Mouse (Mus musculus) embryonic facial prominence, embryonic 15.5 days (tissue): Measurements from ENCODE around the gene Nsf. TPM values are rescaled to one million over a fixed set of nuclear protein-coding genes. Genes with fewer than 3 reads are reported as not detected.
A peak's percentile ranks its signal among the peaks of the same experiment; 100 is the strongest.

ENCODE experiments used
- ATAC-seq: fragments of 200-750 bp; cut with Nextera tagmentation; 2 replicates; pipeline ENCODE4 v1.8.0; 2017; ENCODE audit warnings: low read depth, moderate TSS enrichment; ENCODE audit not compliant: insufficient number of reproducible peaks, low FRiP score, low TSS enrichment
- H3K27ac ChIP-seq: fragments of 300-500 bp; sonication (generic); replicated peaks from 2 replicates; pipeline ENCODE4 v1.5.1; 2015; ENCODE audit warnings: mild to moderate bottlenecking, inconsistent platforms
- H3K27me3 ChIP-seq: fragments of 300-500 bp; sonication (generic); 2 replicates; pipeline ENCODE4 v1.6.1; 2015; ENCODE audit warnings: inconsistent platforms
- H3K36me3 ChIP-seq: fragments of 300-500 bp; sonication (generic); 2 replicates; pipeline ENCODE4 v1.6.1; 2015; ENCODE audit warnings: mild to moderate bottlenecking, inconsistent platforms
- H3K4me1 ChIP-seq: fragments of 300-500 bp; sonication (generic); 2 replicates; pipeline ENCODE4 v1.6.1; 2015; ENCODE audit warnings: inconsistent platforms
- H3K4me2 ChIP-seq: fragments of 300-500 bp; sonication (generic); replicated peaks from 2 replicates; pipeline ENCODE4 v1.6.1; 2015; ENCODE audit warnings: mild to moderate bottlenecking, inconsistent platforms
- H3K4me3 ChIP-seq: fragments of 300-500 bp; sonication (generic); replicated peaks from 2 replicates; pipeline ENCODE4 v1.5.1; 2015; ENCODE audit warnings: mild to moderate bottlenecking, inconsistent platforms
- H3K9ac ChIP-seq: fragments of 300-500 bp; sonication (generic); 2 replicates; pipeline ENCODE4 v1.6.1; 2015; ENCODE audit warnings: inconsistent platforms
- H3K9me3 ChIP-seq: fragments of 300-500 bp; sonication (generic); replicated peaks from 2 replicates; pipeline ENCODE4 v1.6.1; 2016; ENCODE audit warnings: inconsistent platforms
- WGBS: fragments of 180-500 bp; shearing (Covaris S2); methylation state at CpG from one replicate; pipeline ENCODE4 v1.1.7; 2015; 5-methylcytosine and 5-hydroxymethylcytosine counted together
- polyA plus RNA-seq: library from polyadenylated mRNA; unstranded; fragments of >200 nt; fragmentation: Nextera tagmentation; extraction: Ambion mirVana; gene quantifications from 2 replicates; pipeline ENCODE4 v1.2.1, GENCODE M21; 2015

Nsf gene
- polyA plus RNA-seq, 1 experiment from 2014 or later = 51.4 TPM

DNA sequence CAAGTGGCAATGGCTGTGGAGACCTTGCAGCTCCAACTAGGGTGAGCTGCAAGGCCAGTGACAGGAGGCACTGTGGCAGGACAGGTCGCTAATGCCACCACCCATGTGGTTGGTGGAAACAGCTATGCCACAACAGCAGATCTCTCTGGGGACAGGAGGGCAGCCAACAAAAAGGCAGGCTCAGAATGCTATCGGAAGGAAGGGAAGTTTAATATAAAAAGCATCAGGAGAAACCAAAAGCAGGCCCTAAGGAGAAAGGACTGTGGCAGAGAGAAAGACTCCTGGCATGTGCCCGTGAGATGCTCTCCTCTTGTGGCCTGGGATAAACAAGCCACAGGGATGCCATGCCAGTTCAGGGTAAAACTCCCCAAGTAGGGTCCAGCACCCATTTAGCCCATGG is 122.1 kb downstream of the Nsf start:
- no peaks in the 10 kb centered on the region for H3K36me3 ChIP-seq
- H3K27me3 ChIP-seq = no peaks in the 10 kb centered on the region
- no peak overlapping the region for H3K27ac ChIP-seq
- WGBS = 85% methylated on average over 3 of the region's 3 CpGs
- no peaks in the 10 kb centered on the region for H3K9me3 ChIP-seq
- H3K4me3 ChIP-seq = no peak overlapping the region
- no peak for ATAC-seq
- H3K4me1 ChIP-seq = no peaks in the 10 kb centered on the region
- H3K9ac ChIP-seq = no peak overlapping the region
- no peak overlapping the region for H3K4me2 ChIP-seq

DNA sequence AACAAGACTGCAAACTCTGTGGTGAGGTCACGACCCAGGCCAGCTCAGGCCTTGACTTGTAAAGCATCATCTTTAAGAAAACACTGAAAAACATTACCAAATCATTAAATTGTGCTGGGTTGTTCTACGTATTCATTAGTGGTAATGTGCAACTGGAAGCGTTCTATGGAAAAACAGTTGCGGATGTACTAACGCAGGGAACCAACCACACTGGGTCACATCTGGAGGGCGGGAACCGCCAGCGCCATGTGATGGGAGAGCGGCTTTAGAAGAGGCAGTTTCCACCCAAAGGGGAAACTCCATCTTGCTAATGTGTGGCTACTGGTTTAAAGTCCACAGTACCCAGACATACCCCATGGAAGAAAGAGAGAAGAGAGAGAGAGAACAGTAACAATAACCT is 123.4 kb downstream of the Nsf start:
- Histone ChIP-seq H3K4me2 (no peak overlapping the region), H3K4me1 (no peaks in the 10 kb centered on the region), H3K9ac (no peak overlapping the region), H3K36me3 (peaks cover 5% of the 10 kb centered on the region), H3K4me3 (no peak overlapping the region), H3K27me3 (no peaks in the 10 kb centered on the region), H3K27ac (no peak overlapping the region), H3K9me3 (no peaks in the 10 kb centered on the region)
- 83% methylated on average over 9 of the region's 9 CpGs for WGBS
- ATAC-seq = no peak; the same call in 1 of the 2 replicates

GRCm38 (mm10) chr11:103829956-103830355 is 123.9 kb downstream of the Nsf start:
- H3K36me3 ChIP-seq = peaks cover 5% of the 10 kb centered on the region
- H3K27me3 ChIP-seq = no peaks in the 10 kb centered on the region
- 69% methylated on average over 4 of the region's 4 CpGs for WGBS
- H3K27ac ChIP-seq = no peak overlapping the region
- H3K9me3 ChIP-seq = no peaks in the 10 kb centered on the region
- H3K4me2 ChIP-seq = no peak overlapping the region
- no peak for ATAC-seq
- no peak overlapping the region for H3K9ac ChIP-seq
- H3K4me3 ChIP-seq = no peak overlapping the region
- H3K4me1 ChIP-seq = no peaks in the 10 kb centered on the region

DNA sequence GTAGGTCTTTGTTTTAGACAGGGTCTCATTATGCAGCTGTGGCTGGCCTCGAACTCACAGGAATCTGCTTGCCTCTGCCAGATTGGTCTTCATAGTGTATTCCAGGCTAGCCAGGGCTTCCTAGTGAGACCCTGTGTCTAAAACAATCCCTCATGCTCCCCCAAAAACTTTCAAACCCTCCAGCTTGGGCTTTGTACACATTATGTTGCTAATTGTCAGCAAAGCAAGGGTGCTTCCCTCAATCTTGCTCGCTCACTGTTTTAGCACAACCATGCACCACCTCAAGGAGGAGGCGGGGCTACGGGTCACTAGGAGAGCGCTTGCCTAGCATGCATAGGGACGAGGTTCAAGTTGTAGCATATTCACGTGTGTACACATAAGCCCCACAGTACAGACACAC is 125.0 kb downstream of the Nsf start:
- Histone ChIP-seq H3K9ac (no peak overlapping the region), H3K36me3 (peaks cover 5% of the 10 kb centered on the region), H3K4me1 (no peaks in the 10 kb centered on the region), H3K9me3 (no peaks in the 10 kb centered on the region), H3K4me2 (no peak overlapping the region), H3K27me3 (no peaks in the 10 kb centered on the region), H3K27ac (no peak overlapping the region), H3K4me3 (no peak overlapping the region)
- WGBS = 80% methylated on average over 7 of the region's 7 CpGs
- ATAC-seq = no peak

DNA sequence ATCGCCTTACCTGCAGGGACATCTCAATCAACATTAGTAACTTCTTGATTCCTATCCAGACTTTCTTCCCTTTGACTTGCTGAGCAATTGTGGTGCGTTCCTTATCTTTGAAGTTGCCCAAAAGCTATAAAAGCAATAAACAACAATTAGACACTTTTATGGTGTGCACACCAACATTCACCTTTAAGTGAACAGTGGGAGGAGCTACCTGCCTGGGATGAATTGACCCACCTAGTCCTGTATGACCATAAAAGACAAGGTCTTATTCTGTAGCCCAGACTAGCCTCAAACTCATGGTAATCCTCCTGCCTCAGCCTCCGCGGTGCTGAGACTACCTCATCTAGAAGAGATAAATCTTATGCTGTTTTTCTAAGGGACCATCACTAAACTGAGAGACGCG is 126.7 kb downstream of the Nsf start:
- no peaks in the 10 kb centered on the region for H3K4me1 ChIP-seq
- H3K36me3 ChIP-seq = peaks cover 15% of the 10 kb centered on the region
- no peaks in the 10 kb centered on the region for H3K9me3 ChIP-seq
- H3K4me3 ChIP-seq = no peak overlapping the region
- ATAC-seq = no peak
- no peak overlapping the region for H3K9ac ChIP-seq
- no peak overlapping the region for H3K4me2 ChIP-seq
- no peak overlapping the region for H3K27ac ChIP-seq
- 88% methylated on average over 6 of the region's 6 CpGs for WGBS
- H3K27me3 ChIP-seq = no peaks in the 10 kb centered on the region

DNA sequence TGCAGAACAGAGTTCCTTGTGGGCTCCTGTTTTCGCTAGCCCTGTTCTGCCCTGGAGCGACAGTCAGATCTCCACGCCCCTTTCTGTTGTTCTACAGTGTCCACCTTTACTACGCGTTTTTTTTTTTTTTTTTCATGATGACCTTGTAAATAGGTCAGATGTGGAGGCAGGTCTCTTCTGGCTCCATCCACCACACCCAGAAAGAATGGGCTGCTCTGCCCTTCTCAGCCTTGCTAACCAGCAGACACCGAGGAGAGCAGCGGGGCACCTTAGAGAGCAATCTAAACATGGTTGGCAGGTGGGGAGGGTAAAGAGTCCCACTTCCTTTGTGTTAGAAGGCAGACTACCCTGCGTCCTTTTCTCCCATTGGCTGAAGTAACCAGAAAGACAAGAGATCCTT is 137.1 kb downstream of the Nsf start:
- Histone ChIP-seq H3K4me1 (no peaks in the 10 kb centered on the region), H3K27me3 (peaks cover 24% of the 10 kb centered on the region), H3K27ac (no peak overlapping the region), H3K4me2 (no peak overlapping the region), H3K9ac (no peak overlapping the region), H3K36me3 (0 out of 2 replicates have a peak, but pooled peaks cover 4% of the 10 kb centered on the region), H3K4me3 (no peak overlapping the region), H3K9me3 (no peaks in the 10 kb centered on the region)
- no peak for ATAC-seq
- WGBS = 77% methylated on average over 8 of the region's 8 CpGs

DNA sequence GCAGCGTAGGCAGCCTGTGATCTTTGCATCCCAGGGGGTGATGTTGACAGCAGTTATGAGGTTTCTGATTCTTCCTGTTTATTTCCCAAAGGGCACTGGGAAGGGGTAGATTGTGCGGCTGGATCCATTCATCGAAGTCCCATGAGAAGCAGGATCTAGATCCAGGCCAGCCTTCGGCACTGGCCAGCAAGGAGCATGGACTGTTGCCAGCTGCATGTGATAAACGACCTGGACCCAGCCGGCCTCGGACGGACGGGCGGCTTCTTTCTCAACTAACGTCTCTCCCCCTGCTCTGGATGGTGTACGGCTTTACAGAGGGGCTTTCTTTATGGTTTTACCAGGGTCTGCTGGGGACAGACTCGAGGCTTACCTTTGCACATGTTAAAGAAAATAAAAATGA is 137.9 kb downstream of the Nsf start:
- Histone ChIP-seq H3K9ac (no peak overlapping the region), H3K4me3 (no peak overlapping the region), H3K27ac (no peak overlapping the region), H3K27me3 (peaks cover 32% of the 10 kb centered on the region), H3K36me3 (no peaks in the 10 kb centered on the region), H3K4me2 (no peak overlapping the region), H3K9me3 (no peaks in the 10 kb centered on the region), H3K4me1 (no peaks in the 10 kb centered on the region)
- no peak for ATAC-seq
- 74% methylated on average over 13 of the region's 13 CpGs for WGBS

DNA sequence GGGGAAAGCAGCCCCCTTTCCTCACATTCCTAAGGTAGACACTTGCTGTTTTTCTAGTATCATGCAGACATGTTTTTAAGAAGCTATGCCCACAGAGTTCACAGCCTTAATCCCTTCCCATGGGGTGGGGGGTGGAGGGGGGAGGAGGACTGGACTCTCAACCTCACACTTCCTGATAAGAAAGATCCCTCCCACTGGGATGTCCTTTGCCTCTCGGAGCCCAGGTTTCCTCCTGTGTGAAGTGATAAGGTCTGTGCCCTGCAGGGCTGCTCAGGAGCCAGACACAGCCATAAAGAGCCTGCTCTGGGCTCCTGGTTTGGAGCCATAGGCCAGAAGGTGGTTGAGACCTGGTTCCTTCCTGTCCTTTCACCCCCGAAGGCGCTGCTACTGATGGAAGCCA is 139.0 kb downstream of the Nsf start:
- WGBS = 57% methylated on average over 3 of the region's 3 CpGs

GRCm38 (mm10) chr11:103811246-103811645 is 142.6 kb downstream of the Nsf start:
- H3K27ac ChIP-seq = no peak overlapping the region
- H3K27me3 ChIP-seq = peaks cover 76% of the 10 kb centered on the region

More for the DNA sequence above, 139.0 kb downstream of the Nsf start:
- Histone ChIP-seq H3K9ac (no peak overlapping the region), H3K36me3 (no peaks in the 10 kb centered on the region), H3K27ac (no peak overlapping the region), H3K9me3 (no peaks in the 10 kb centered on the region), H3K4me3 (no peak overlapping the region), H3K27me3 (peaks cover 44% of the 10 kb centered on the region), H3K4me1 (peaks cover 12% of the 10 kb centered on the region), H3K4me2 (no peak overlapping the region)
- ATAC-seq = no peak

DNA sequence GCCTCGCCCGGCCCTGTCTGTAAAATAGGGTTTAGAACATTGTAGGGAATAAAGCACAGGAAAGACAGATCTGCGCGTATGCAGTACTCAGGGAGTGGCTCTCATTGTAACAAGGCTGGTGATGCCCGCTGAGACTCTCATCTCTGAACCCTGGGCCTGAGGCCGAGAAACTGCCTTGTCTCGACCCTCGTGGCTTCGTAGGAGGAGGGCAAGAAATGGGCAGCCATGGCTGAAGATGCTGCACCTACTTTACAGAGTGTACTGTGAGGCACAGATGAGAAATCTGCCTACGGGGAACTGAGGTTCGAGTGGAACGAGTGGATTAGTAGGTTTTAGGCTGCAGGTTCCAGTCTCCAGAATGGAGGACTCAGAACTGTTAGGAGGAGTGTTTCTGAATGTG is 143.2 kb downstream of the Nsf start:
- 16% methylated on average over 12 of the region's 12 CpGs for WGBS
- no peaks in the 10 kb centered on the region for H3K9me3 ChIP-seq
- no peak for ATAC-seq
- H3K27me3 ChIP-seq = peaks cover 82% of the 10 kb centered on the region
- H3K27ac ChIP-seq = no peak overlapping the region
- H3K9ac ChIP-seq = no peak overlapping the region
- peak overlapping the region; percentile 98 for H3K4me2 ChIP-seq
- peak overlapping the region; percentile 52 for H3K4me3 ChIP-seq
- H3K36me3 ChIP-seq = no peaks in the 10 kb centered on the region
- H3K4me1 ChIP-seq = peaks cover 22% of the 10 kb centered on the region

More at GRCm38 (mm10) chr11:103811246-103811645, 142.6 kb downstream of the Nsf start:
- peaks cover 22% of the 10 kb centered on the region for H3K4me1 ChIP-seq
- no peaks in the 10 kb centered on the region for H3K36me3 ChIP-seq
- WGBS = 50% methylated on average over 25 of the region's 25 CpGs
- no peak for ATAC-seq
- no peak overlapping the region for H3K9ac ChIP-seq
- no peaks in the 10 kb centered on the region for H3K9me3 ChIP-seq
- no peak overlapping the region for H3K4me2 ChIP-seq
- H3K4me3 ChIP-seq = no peak overlapping the region

DNA sequence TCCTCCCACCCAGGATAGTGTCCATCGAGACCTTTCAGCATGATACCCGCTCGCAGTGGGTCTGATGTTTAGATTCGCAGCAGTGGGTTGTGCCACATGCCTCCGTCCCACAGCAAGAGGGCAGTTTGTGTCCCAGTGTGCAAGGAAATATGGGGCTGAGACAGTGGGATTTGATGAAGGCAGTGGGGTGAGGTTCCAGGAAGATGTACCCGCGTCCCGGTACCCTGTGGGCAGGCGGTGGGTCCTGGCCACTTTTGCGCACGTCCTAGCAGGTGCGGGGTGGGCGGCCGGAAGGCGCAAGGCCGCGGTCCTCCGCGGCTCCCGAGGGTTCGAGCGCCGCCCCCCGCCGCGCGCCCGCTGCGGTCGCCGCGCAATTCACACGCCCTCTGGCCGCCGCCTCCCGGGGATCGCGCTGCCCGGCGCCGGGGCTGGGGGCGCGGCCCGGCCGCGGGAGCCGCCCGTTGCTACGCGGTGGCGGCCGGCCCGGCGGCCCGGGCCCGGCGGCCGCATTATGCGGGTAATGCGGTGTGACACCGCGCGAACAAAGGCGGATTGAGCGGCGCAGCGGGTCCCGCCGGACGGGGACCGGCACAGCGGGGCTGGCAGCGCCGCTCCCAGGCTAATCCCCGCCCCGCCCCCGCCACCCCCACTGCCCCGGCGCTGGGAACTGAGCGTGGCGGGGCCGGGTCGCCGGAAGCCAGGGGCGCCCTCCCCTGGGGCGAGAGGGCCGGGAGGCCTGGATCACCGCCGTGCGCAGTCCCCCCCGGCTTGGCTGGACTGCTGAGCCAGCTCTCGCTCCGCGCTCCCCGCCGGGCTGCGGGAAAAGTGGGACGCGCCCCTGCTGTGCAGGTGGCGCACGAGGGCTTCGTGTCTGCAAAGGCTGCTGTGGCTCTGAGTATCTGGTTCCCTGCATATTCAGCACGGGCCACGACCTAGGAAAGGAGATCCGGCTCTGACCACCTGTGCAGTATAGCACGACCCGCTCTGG is 144.0 kb downstream of the Nsf start:
- H3K27ac ChIP-seq = no peak overlapping the region
- H3K4me2 ChIP-seq = peak overlapping the region; percentile 98
- H3K4me3 ChIP-seq = peak overlapping the region; percentile 52
- H3K27me3 ChIP-seq = peaks cover 84% of the 10 kb centered on the region
- ATAC-seq = no peak; the same call in 1 of the 2 replicates
- H3K36me3 ChIP-seq = no peaks in the 10 kb centered on the region
- WGBS = 1% methylated on average over 107 of the region's 107 CpGs
- no peaks in the 10 kb centered on the region for H3K9me3 ChIP-seq
- H3K9ac ChIP-seq = peak overlapping the region; percentile 21
- peaks cover 22% of the 10 kb centered on the region for H3K4me1 ChIP-seq
